Mouse (Mus musculus): Measurements from ENCODE around the gene Slc50a1. TPM values are rescaled to one million over a fixed set of nuclear protein-coding genes. Genes with fewer than 3 reads are reported as not detected.

The Slc50a1 gene
- total and polyA plus RNA-seq, 3 experiments, result 41.8 to 56.0 (median 50.9) TPM

- no peak overlapping the region for H3K4me3 ChIP-seq (replicated peaks in 1 of 3; ENCODE audit: low read depth in 2 of 3, low read length in 2 of 3, poor library complexity in 1 of 3)
- DNase-seq (ENCODE audit: extremely low read depth), result no peak
Measured at GRCm38 (mm10) chr3:89291874-89292273, 21.5 kb upstream of the Slc50a1 start.

GRCm38 (mm10) chr3:89288503-89288928, 18.1 kb upstream of the Slc50a1 start:
- Histone ChIP-seq H3K27ac (ENCODE audit: insufficient read depth, low read depth) (no peak overlapping the region), H3K4me2 (ENCODE audit: insufficient read depth, low read depth, poor library complexity, severe bottlenecking) (no peak overlapping the region), H3K4me1 (ENCODE audit: control insufficient read depth in 1 of 2, insufficient read depth in 2 of 2) (peaks cover 12 to 35% of the 10 kb centered on the region in 2 experiments), H3K36me3 (replicated peaks in 1 of 2; ENCODE audit: control insufficient read depth in 1 of 2, insufficient read depth in 1 of 2, low read length in 1 of 2) (no peaks in the 10 kb centered on the region), H3K9me3 (replicated peaks; ENCODE audit: low read length) (no peaks in the 10 kb centered on the region), H3K9ac (ENCODE audit: insufficient read depth, low read depth) (no peak overlapping the region), H3K79me2 (replicated peaks; ENCODE audit: control insufficient read depth, extremely low read depth, insufficient read depth, poor library complexity, severe bottlenecking) (no peaks in the 10 kb centered on the region), H3K27me3 (replicated peaks) (no peaks in the 10 kb centered on the region), H3K4me3 (replicated peaks in 1 of 3; ENCODE audit: low read depth in 2 of 3, low read length in 2 of 3, poor library complexity in 1 of 3) (no peak overlapping the region)
- DNase-seq (ENCODE audit: extremely low read depth), result no peak
- dilution Hi-C loops (cut with MboI; ENCODE audit: extremely low pct_ligation_motif_present, extremely low pct_unique_long_range_greater_than_20kb, low sequenced_read_pairs), result no loop called here
- TF ChIP-seq BHLHE40 (IDR thresholded peaks at IDR 0.05; ENCODE audit: low read depth, low read length) (0 out of 2 replicates have a peak, but pooled peaks have one; percentile 38), JUN (IDR thresholded peaks at IDR 0.05; ENCODE audit: insufficient read depth, low read depth, low read length) (no peak), UBTF (IDR thresholded peaks at IDR 0.05; ENCODE audit: low read depth, low read length) (no peak), MAX (IDR thresholded peaks at IDR 0.05; ENCODE audit: low read length) (peak; percentile 56; the same call in 1 of the 2 replicates), EP300 (IDR thresholded peaks at IDR 0.05; ENCODE audit: low read length) (no peak), POLR2AphosphoS2 (IDR thresholded peaks at IDR 0.05; ENCODE audit: low read depth, low read length) (no peak), MYC (IDR thresholded peaks at IDR 0.05; ENCODE audit: low read depth, low read length) (0 out of 2 replicates have a peak, but pooled peaks have one; percentile 31), USF2 (conservative IDR thresholded peaks at IDR 0.05; ENCODE audit: low read depth, low read length) (no peak), ELF1 (IDR thresholded peaks at IDR 0.05; ENCODE audit: low read depth, low read length) (no peak)
- in situ Hi-C loops (cut with MboI; ENCODE audit: low pct_ligation_motif_present, low pct_unique_long_range_greater_than_20kb, low sequenced_read_pairs), result no loop called here

More at GRCm38 (mm10) chr3:89291874-89292273, 21.5 kb upstream of the Slc50a1 start:
- Histone ChIP-seq H3K4me2 (ENCODE audit: insufficient read depth, low read depth, poor library complexity, severe bottlenecking) (no peak overlapping the region), H3K79me2 (replicated peaks; ENCODE audit: control insufficient read depth, extremely low read depth, insufficient read depth, poor library complexity, severe bottlenecking) (no peaks in the 10 kb centered on the region), H3K27me3 (replicated peaks) (no peaks in the 10 kb centered on the region), H3K36me3 (replicated peaks in 1 of 2; ENCODE audit: control insufficient read depth in 1 of 2, insufficient read depth in 1 of 2, low read length in 1 of 2) (no peaks in the 10 kb centered on the region), H3K9ac (ENCODE audit: insufficient read depth, low read depth) (no peak overlapping the region), H3K4me1 (ENCODE audit: control insufficient read depth in 1 of 2, insufficient read depth in 2 of 2) (peaks cover 12 to 42% of the 10 kb centered on the region in 2 experiments), H3K27ac (ENCODE audit: insufficient read depth, low read depth) (no peak overlapping the region), H3K9me3 (replicated peaks; ENCODE audit: low read length) (no peaks in the 10 kb centered on the region)
- in situ Hi-C loops (cut with MboI; ENCODE audit: low pct_ligation_motif_present, low pct_unique_long_range_greater_than_20kb, low sequenced_read_pairs) (no loop called here), dilution Hi-C loops (cut with MboI; ENCODE audit: extremely low pct_ligation_motif_present, extremely low pct_unique_long_range_greater_than_20kb, low sequenced_read_pairs) (no loop called here)
- no peak for TF ChIP-seq ZNF384 (IDR thresholded peaks at IDR 0.05; ENCODE audit: low read depth, low read length)
- TF ChIP-seq JUN (IDR thresholded peaks at IDR 0.05; ENCODE audit: insufficient read depth, low read depth, low read length), result no peak
- no peak for TF ChIP-seq MAFK (IDR thresholded peaks at IDR 0.05; ENCODE audit: insufficient replicate concordance, low read length)
- TF ChIP-seq MYC (IDR thresholded peaks at IDR 0.05; ENCODE audit: low read depth, low read length), result no peak
- no peak for TF ChIP-seq CHD1 (IDR thresholded peaks at IDR 0.05; ENCODE audit: low read depth, low read length)
- TF ChIP-seq MXI1 (IDR thresholded peaks at IDR 0.05; ENCODE audit: low read depth, low read length), result no peak
- TF ChIP-seq JUND (conservative IDR thresholded peaks at IDR 0.05; ENCODE audit: low read depth, low read length), result no peak
- no peak for TF ChIP-seq BHLHE40 (IDR thresholded peaks at IDR 0.05; ENCODE audit: low read depth, low read length)
- TF ChIP-seq USF1 (IDR thresholded peaks at IDR 0.05; ENCODE audit: low read depth, low read length), result no peak
- no peak for TF ChIP-seq CTCF (conservative IDR thresholded peaks at IDR 0.05 in 1 of 2, IDR thresholded peaks at IDR 0.05 in 1 of 2; ENCODE audit: low read depth in 2 of 2, low read length in 2 of 2)
- no peak for TF ChIP-seq NELFE (IDR thresholded peaks at IDR 0.05; ENCODE audit: low read depth, low read length)
- TF ChIP-seq TBP (conservative IDR thresholded peaks at IDR 0.05; ENCODE audit: low read depth, low read length), result no peak
- TF ChIP-seq TCF12 (IDR thresholded peaks at IDR 0.05; ENCODE audit: low read depth, low read length), result no peak
- TF ChIP-seq ELF1 (IDR thresholded peaks at IDR 0.05; ENCODE audit: low read depth, low read length), result no peak
- no peak for TF ChIP-seq POLR2A (IDR thresholded peaks at IDR 0.05; ENCODE audit: low read depth, low read length)
- TF ChIP-seq KAT2A (IDR thresholded peaks at IDR 0.05; ENCODE audit: insufficient replicate concordance, low read length), result no peak
- TF ChIP-seq EP300 (IDR thresholded peaks at IDR 0.05; ENCODE audit: low read length), result no peak

All from CH12.LX (cell line).